Mouse (Mus musculus) gastrocnemius, adult 2 months (tissue): ENCODE measurements at regions not wholly inside any gene's neighbourhood (a gene's known extent, or its start where the extent isn't known, plus 50 kb on each side); places are given as distances from the start of the nearest gene placed in this dataset.
"Not testable (repeated sequence)": the region's sequence is repeated elsewhere in the genome, so short reads cannot be mapped to it uniquely, and the experiment has no call there.

Source experiments
- DNase-seq: peaks from one replicate; pipeline ENCODE4 v3.0.0; 2022
- H3K27ac ChIP-seq: fragments of 200-600 bp; 2 replicates; pipeline ENCODE4 v1.8.1; 2022; ENCODE audit warnings: mild to moderate bottlenecking
- H3K4me3 ChIP-seq: fragments of 200-600 bp; 2 replicates; pipeline ENCODE4 v1.8.1; 2022; ENCODE audit warnings: mild to moderate bottlenecking, moderate library complexity
- CTCF ChIP-seq: fragments of 200-600 bp; IDR thresholded peaks from 2 replicates; pipeline ENCODE4 v1.8.1; 2022; ENCODE audit warnings: antibody characterized with exemption, mild to moderate bottlenecking, moderate library complexity
- intact Hi-C: fragments of 180-260 bp; cut with DNase I; formaldehyde crosslinking; loops from one replicate; pipeline ENCODE4 v1.15.1; 2025

DNA sequence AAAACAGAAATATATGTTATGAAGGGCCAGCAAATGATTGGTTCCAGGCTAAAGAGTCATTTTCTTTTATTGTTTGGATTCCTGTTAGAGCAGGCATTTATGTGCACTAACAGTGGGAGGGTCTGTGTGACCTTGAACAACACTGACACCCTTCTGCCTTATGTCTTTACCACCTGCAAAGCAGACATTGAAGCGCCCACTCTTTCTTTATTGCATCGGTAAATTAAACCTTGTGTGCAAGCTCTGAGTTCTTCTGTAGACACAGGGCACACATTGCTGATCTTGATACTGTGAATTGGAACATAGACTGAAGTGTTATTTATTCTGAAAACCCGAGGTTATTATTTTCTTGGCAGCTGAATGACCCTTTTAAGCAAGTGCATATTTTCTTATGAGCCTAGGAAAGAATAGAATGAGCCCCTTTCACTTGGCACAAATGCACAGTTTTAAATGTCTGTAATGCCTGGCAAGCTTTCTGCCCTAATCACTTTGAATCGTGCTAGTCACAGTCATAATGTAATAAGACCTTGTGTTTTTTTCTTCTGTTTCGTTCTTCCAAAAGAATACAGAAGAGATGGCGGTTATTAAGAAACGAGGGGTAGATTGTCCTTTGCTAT, 125.1 kb upstream of the Cobl start:
- Histone ChIP-seq H3K4me3 (no peak overlapping the region), H3K27ac (no peak overlapping the region)
- no peak for DNase-seq
- no peak for TF ChIP-seq CTCF
- intact Hi-C loops, result no loop called here

DNA sequence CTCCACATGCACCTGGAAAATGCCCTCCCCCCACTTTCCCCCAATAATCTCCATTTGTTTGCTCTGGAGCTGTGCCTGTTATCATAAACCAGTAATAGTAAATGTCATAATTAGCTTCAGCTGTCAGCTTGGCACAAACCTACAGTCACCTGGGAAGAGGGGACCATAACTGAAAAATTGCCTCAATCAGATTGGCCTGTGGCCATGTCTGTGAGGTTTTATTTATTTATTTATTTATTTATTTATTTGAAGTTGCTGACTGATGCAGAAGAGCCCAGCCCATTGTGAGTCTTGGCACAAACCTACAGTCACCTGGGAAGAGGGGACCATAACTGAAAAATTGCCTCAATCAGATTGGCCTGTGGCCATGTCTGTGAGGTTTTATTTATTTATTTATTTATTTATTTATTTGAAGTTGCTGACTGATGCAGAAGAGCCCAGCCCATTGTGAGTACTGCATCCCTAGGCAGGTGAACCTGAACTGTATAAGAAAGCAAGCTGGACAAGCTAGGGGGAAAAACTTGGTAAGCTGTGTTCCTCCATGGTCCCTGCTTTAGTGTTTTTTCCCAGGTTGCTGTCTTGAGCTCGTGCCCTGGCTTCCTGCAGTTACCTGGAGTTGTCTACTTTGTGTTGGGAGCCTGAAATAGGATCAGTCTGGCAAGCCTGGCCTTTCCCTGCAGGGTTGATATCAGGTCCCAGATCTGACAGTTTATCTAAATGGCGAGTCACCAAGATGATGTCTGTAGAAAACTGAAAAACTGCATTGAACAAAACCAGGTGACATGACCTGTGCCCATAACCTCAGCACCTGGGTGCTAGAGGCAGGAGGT, 120.3 kb upstream of the Cobl start:
- H3K4me3 ChIP-seq, H3K27ac ChIP-seq, intact Hi-C loops, DNase-seq: not testable (repeated sequence)

- no peak overlapping the region for H3K27ac ChIP-seq
- no peak overlapping the region for H3K4me3 ChIP-seq
- peak; percentile 22 for DNase-seq
- TF ChIP-seq CTCF, result peak; percentile 63
- intact Hi-C loops, result no loop called here
Observed at GRCm38 (mm10) chr11:12578999-12579576, 114.3 kb upstream of the Cobl start.

DNA sequence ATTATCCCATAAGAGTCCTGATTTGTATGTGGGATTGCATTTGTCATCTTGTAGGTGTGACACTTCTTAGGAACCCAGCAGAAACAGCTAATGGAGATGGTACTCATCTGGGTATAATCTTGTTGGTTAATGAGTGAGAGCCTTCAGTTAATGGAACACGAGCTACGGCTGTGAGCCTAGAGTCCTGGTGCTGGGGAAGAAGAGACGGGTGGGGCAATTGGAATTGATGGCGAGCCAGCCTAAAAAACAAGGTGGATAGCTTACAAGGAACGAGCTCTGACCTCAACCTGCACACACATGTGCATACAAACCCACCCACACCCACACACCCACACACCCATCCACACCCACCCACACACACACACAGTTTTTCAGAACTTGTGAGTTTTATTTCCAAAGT, 94.9 kb upstream of the Cobl start:
- Histone ChIP-seq H3K4me3 (no peak overlapping the region), H3K27ac (no peak overlapping the region)
- no peak for DNase-seq
- intact Hi-C loops, result no loop called here
- TF ChIP-seq CTCF, result no peak

- TF ChIP-seq CTCF, result peak; percentile 79
- no peak for DNase-seq
- Histone ChIP-seq H3K4me3 (no peak overlapping the region), H3K27ac (no peak overlapping the region)
- intact Hi-C loops, result no loop called here
Observed at GRCm38 (mm10) chr11:12558995-12559633, 94.4 kb upstream of the Cobl start.

- intact Hi-C loops, result no loop called here
- DNase-seq, result no peak
- no peak overlapping the region for H3K4me3 ChIP-seq
- no peak overlapping the region for H3K27ac ChIP-seq
- TF ChIP-seq CTCF, result no peak
Observed at GRCm38 (mm10) chr11:12558176-12558575, 93.4 kb upstream of the Cobl start.

DNA sequence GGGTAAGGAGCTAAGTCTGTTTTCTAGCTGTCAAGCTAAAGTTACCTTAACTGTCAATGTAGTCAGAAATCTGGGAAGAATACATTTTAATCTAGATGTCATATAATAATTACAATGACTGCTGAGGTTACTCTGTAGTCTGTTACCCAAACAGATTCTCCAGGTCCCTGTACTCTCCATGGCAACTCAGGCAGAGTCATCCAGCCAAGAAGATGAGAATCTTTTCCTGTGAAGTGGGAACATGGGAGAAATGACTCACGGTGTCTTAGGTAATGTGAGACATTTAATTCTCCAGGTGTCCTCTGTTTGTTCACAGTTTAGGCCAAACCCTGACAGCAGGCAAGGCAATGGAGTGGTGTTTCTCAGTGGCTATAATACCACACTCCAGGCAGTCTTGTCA, 81.0 kb upstream of the Cobl start:
- no peak for DNase-seq
- Histone ChIP-seq H3K4me3 (no peak overlapping the region), H3K27ac (no peak overlapping the region)
- no peak for TF ChIP-seq CTCF
- intact Hi-C loops, result no loop called here

- Histone ChIP-seq H3K27ac (no peak overlapping the region), H3K4me3 (no peak overlapping the region)
- DNase-seq, result no peak
- intact Hi-C loops, result no loop called here
- peak; percentile 49 for TF ChIP-seq CTCF
Observed at GRCm38 (mm10) chr11:12543042-12543441, 78.3 kb upstream of the Cobl start.

DNA sequence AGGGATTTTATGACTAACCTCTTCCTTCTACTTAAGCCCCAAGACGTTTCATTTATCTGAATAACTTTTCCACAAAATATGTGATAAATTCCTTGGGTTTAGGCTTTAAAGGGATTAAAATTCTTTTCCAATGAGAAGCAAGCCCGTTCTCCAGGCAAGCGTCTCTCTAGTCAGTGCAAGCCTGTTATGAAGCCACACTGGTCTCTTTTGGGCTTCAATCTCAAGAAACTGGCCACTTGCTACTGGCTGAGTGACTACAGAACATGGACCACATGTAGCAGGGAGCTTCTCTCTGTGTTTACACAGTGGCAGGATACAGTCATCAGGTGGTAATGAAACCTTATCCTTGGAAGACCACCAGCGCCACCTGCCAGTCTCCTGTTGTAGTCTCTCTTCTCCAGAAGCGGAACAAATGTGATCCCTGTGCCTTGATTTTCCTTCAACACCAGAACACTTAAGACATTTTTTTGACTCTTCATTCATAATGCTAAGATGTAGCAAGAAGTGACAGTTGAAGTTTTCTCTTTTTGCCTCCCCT, 75.6 kb upstream of the Cobl start:
- peak; percentile 16; the same call in 1 of the 2 replicates for TF ChIP-seq CTCF
- DNase-seq, result no peak
- intact Hi-C loops, result no loop called here
- Histone ChIP-seq H3K4me3 (no peak overlapping the region), H3K27ac (no peak overlapping the region)

GRCm38 (mm10) chr11:12535063-12535462, 70.3 kb upstream of the Cobl start:
- H3K27ac ChIP-seq, result no peak overlapping the region
- H3K4me3 ChIP-seq, result no peak overlapping the region
- no peak for DNase-seq
- intact Hi-C loops, result loop anchor here (5.0 to 10.0 kb wide), 2 partner anchors 223 to 720 kb away; no protein-coding TSS in a partner anchor
- no peak for TF ChIP-seq CTCF

DNA sequence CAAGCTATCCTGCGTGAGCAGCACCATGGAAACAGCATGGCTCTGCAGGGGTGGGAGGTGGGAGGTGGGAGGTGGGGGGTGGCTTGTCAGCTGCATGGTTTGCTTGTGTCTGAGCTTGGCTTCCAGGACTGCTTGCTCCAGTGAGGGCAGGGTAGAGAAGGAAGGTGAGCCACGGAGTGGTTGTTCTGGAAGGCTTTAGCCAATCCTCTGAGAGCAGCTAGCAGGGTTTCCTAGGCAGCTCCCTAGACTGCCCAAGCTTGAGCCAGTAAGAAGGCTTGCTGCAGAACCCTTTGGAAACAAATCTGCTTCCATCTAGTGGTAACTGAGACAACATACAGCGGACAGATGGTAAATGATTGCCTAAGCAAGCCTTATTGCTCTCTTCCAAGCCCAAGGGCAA, 67.5 kb upstream of the Cobl start:
- Histone ChIP-seq H3K27ac (no peak overlapping the region), H3K4me3 (no peak overlapping the region)
- intact Hi-C loops, result loop anchor here (1.0 to 10.0 kb wide), 2 partner anchors 159 to 717 kb away; no protein-coding TSS in a partner anchor
- DNase-seq, result peak; percentile 38
- TF ChIP-seq CTCF, result peak; percentile 75

DNA sequence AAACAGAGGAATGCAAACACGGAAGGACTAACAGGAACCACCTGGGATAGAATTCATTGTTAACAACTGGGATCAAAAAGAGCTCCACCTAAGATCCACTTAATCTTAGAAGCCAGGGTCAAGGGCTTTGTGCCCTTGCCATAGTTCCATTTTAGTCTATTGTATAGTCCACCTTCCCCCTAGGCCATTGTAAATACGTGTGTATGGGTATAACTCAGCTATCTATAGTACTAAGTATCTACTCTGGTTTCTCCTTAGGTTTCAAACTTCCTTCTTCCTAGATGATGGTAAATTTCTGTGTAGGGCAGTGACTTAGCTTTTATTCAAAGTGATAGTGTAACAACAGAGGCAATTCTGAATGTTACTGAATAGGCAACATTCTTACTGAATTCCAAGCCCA, 57.3 kb upstream of the Cobl start:
- H3K27ac ChIP-seq, DNase-seq, H3K4me3 ChIP-seq, intact Hi-C loops: not testable (repeated sequence)

GRCm38 (mm10) chr11:12521286-12521685, 56.5 kb upstream of the Cobl start:
- Histone ChIP-seq H3K27ac (no peak overlapping the region), H3K4me3 (no peak overlapping the region)
- intact Hi-C loops, result no loop called here
- no peak for TF ChIP-seq CTCF
- DNase-seq, result no peak
